Mouse (Mus musculus): ENCODE results near the gene Arl6ip6. TPM values are rescaled to one million over a fixed set of nuclear protein-coding genes. Genes with fewer than 3 reads are reported as not detected.

Arl6ip6 gene
- polyA plus RNA-seq (2014; fragmentation: Nextera tagmentation; extraction: Ambion mirVana): 48.0 and 52.3 TPM in 2 replicates

GRCm38 (mm10) chr2:53191523-53192220 is at the start of gene Arl6ip6:
Gene Arl6ip6 (plus strand): TSS chr2:53191726.
- under 1% methylated on average over 80 of the region's 82 CpGs for WGBS
- Histone ChIP-seq H3K9ac (ENCODE audit: low read depth, low read length) (peak within 1 kb of the TSS; percentile 89), H3K4me1 (replicated peaks; ENCODE audit: control insufficient read depth, insufficient read depth, low read length) (peaks cover 8% of the 10 kb centered on the region), H3K27ac (ENCODE audit: low read depth, low read length) (peak within 1 kb of the TSS; percentile 93), H3K4me3 (ENCODE audit: low read depth, low read length) (peak within 1 kb of the TSS; percentile 78), H3K27me3 (replicated peaks; ENCODE audit: control insufficient read depth, insufficient read depth, low read length) (no peaks in the 10 kb centered on the region), H3K9me3 (ENCODE audit: control insufficient read depth, low read length) (no peaks in the 10 kb centered on the region), H3K36me3 (ENCODE audit: control insufficient read depth, insufficient read depth, low read length) (peaks cover 15% of the 10 kb centered on the region), H3K4me2 (peak within 1 kb of the TSS; percentile 74)
- DNase-seq (ENCODE audit: low spot score): peak; percentile 99
- ATAC-seq (replicated peaks; ENCODE audit: low FRiP score): peak; percentile 85

- Histone ChIP-seq H3K4me2 (no peak overlapping the region), H3K4me3 (ENCODE audit: low read depth, low read length) (no peak overlapping the region), H3K9ac (ENCODE audit: low read depth, low read length) (no peak overlapping the region), H3K4me1 (replicated peaks; ENCODE audit: control insufficient read depth, insufficient read depth, low read length) (no peaks in the 10 kb centered on the region), H3K36me3 (ENCODE audit: control insufficient read depth, insufficient read depth, low read length) (peaks cover 18% of the 10 kb centered on the region; the same call in 1 of the 2 replicates), H3K27me3 (replicated peaks; ENCODE audit: control insufficient read depth, insufficient read depth, low read length) (no peaks in the 10 kb centered on the region), H3K9me3 (ENCODE audit: control insufficient read depth, low read length) (no peaks in the 10 kb centered on the region), H3K27ac (ENCODE audit: low read depth, low read length) (no peak overlapping the region)
- DNase-seq (ENCODE audit: low spot score): no peak
- ATAC-seq (replicated peaks; ENCODE audit: low FRiP score): no peak
Measured at GRCm38 (mm10) chr2:53146852-53147251, 44.7 kb upstream of the Arl6ip6 start.

- H3K9me3 ChIP-seq (ENCODE audit: control insufficient read depth, low read length): no peaks in the 10 kb centered on the region
- H3K4me3 ChIP-seq (ENCODE audit: low read depth, low read length): no peak overlapping the region
- no peak overlapping the region for H3K9ac ChIP-seq (ENCODE audit: low read depth, low read length)
- peaks cover 9% of the 10 kb centered on the region for H3K36me3 ChIP-seq (ENCODE audit: control insufficient read depth, insufficient read depth, low read length)
- DNase-seq (ENCODE audit: low spot score): no peak
- H3K4me2 ChIP-seq: no peak overlapping the region
- H3K27me3 ChIP-seq (replicated peaks; ENCODE audit: control insufficient read depth, insufficient read depth, low read length): no peaks in the 10 kb centered on the region
- ATAC-seq (replicated peaks; ENCODE audit: low FRiP score): no peak
- no peak overlapping the region for H3K27ac ChIP-seq (ENCODE audit: low read depth, low read length)
- no peaks in the 10 kb centered on the region for H3K4me1 ChIP-seq (replicated peaks; ENCODE audit: control insufficient read depth, insufficient read depth, low read length)
Measured at GRCm38 (mm10) chr2:53173966-53174365, 17.6 kb upstream of the Arl6ip6 start.

GRCm38 (mm10) chr2:53178966-53179365 is 12.6 kb upstream of the Arl6ip6 start:
- no peak for ATAC-seq (replicated peaks; ENCODE audit: low FRiP score)
- Histone ChIP-seq H3K4me1 (replicated peaks; ENCODE audit: control insufficient read depth, insufficient read depth, low read length) (no peaks in the 10 kb centered on the region; the same call in 1 of the 2 replicates), H3K27me3 (replicated peaks; ENCODE audit: control insufficient read depth, insufficient read depth, low read length) (no peaks in the 10 kb centered on the region), H3K4me2 (no peak overlapping the region), H3K9me3 (ENCODE audit: control insufficient read depth, low read length) (no peaks in the 10 kb centered on the region), H3K36me3 (ENCODE audit: control insufficient read depth, insufficient read depth, low read length) (peaks cover 5% of the 10 kb centered on the region), H3K27ac (ENCODE audit: low read depth, low read length) (no peak overlapping the region), H3K9ac (ENCODE audit: low read depth, low read length) (no peak overlapping the region), H3K4me3 (ENCODE audit: low read depth, low read length) (no peak overlapping the region)
- DNase-seq (ENCODE audit: low spot score): no peak
- 89% methylated on average over 3 of the region's 3 CpGs for WGBS

GRCm38 (mm10) chr2:53179876-53180275 is 11.7 kb upstream of the Arl6ip6 start:
- no peak overlapping the region for H3K27ac ChIP-seq (ENCODE audit: low read depth, low read length)
- H3K4me1 ChIP-seq (replicated peaks; ENCODE audit: control insufficient read depth, insufficient read depth, low read length): no peaks in the 10 kb centered on the region; the same call in 1 of the 2 replicates
- DNase-seq (ENCODE audit: low spot score) (no peak), ATAC-seq (replicated peaks; ENCODE audit: low FRiP score) (no peak)
- no peaks in the 10 kb centered on the region for H3K9me3 ChIP-seq (ENCODE audit: control insufficient read depth, low read length)
- no peak overlapping the region for H3K4me2 ChIP-seq
- H3K4me3 ChIP-seq (ENCODE audit: low read depth, low read length): no peak overlapping the region
- no peak overlapping the region for H3K9ac ChIP-seq (ENCODE audit: low read depth, low read length)
- peaks cover 3% of the 10 kb centered on the region; the same call in 1 of the 2 replicates for H3K36me3 ChIP-seq (ENCODE audit: control insufficient read depth, insufficient read depth, low read length)
- H3K27me3 ChIP-seq (replicated peaks; ENCODE audit: control insufficient read depth, insufficient read depth, low read length): no peaks in the 10 kb centered on the region

GRCm38 (mm10) chr2:53189811-53190210 is 1.7 kb upstream of the Arl6ip6 start:
- Histone ChIP-seq H3K27me3 (replicated peaks; ENCODE audit: control insufficient read depth, insufficient read depth, low read length) (no peaks in the 10 kb centered on the region), H3K4me1 (replicated peaks; ENCODE audit: control insufficient read depth, insufficient read depth, low read length) (peaks cover 8% of the 10 kb centered on the region), H3K4me2 (peak overlapping the region; percentile 74), H3K27ac (ENCODE audit: low read depth, low read length) (no peak overlapping the region), H3K36me3 (ENCODE audit: control insufficient read depth, insufficient read depth, low read length) (peaks cover 3% of the 10 kb centered on the region; the same call in 1 of the 2 replicates), H3K4me3 (ENCODE audit: low read depth, low read length) (peak overlapping the region; percentile 78), H3K9ac (ENCODE audit: low read depth, low read length) (peak overlapping the region; percentile 49; the same call in 1 of the 2 replicates), H3K9me3 (ENCODE audit: control insufficient read depth, low read length) (no peaks in the 10 kb centered on the region)
- 70% methylated on average over 3 of the region's 3 CpGs for WGBS
- no peak for ATAC-seq (replicated peaks; ENCODE audit: low FRiP score)
- DNase-seq (ENCODE audit: low spot score): no peak

GRCm38 (mm10) chr2:53190684-53191511 is 628 bp upstream of the Arl6ip6 start, which contains the start of gene Prpf40a:
Gene Prpf40a (minus strand): TSS chr2:53191284.
- under 1% methylated on average over 53 of the region's 53 CpGs for WGBS
- no peaks in the 10 kb centered on the region for H3K9me3 ChIP-seq (ENCODE audit: control insufficient read depth, low read length)
- peak; percentile 100 for DNase-seq (ENCODE audit: low spot score)
- peak within 1 kb of the TSS; percentile 74 for H3K4me2 ChIP-seq
- no peaks in the 10 kb centered on the region for H3K27me3 ChIP-seq (replicated peaks; ENCODE audit: control insufficient read depth, insufficient read depth, low read length)
- H3K4me3 ChIP-seq (ENCODE audit: low read depth, low read length): peak within 1 kb of the TSS; percentile 78
- H3K36me3 ChIP-seq (ENCODE audit: control insufficient read depth, insufficient read depth, low read length): peaks cover 12% of the 10 kb centered on the region
- peak within 1 kb of the TSS; percentile 93 for H3K27ac ChIP-seq (ENCODE audit: low read depth, low read length)
- ATAC-seq (replicated peaks; ENCODE audit: low FRiP score): peak; percentile 94
- peaks cover 8% of the 10 kb centered on the region for H3K4me1 ChIP-seq (replicated peaks; ENCODE audit: control insufficient read depth, insufficient read depth, low read length)
- peak within 1 kb of the TSS; percentile 89 for H3K9ac ChIP-seq (ENCODE audit: low read depth, low read length)

GRCm38 (mm10) chr2:53192386-53192785 is 860 bp downstream of the Arl6ip6 start:
- peak; percentile 1; the same call in 1 of the 2 replicates for ATAC-seq (replicated peaks; ENCODE audit: low FRiP score)
- Histone ChIP-seq H3K4me2 (peak overlapping the region; percentile 63), H3K4me1 (replicated peaks; ENCODE audit: control insufficient read depth, insufficient read depth, low read length) (peaks cover 8% of the 10 kb centered on the region), H3K27me3 (replicated peaks; ENCODE audit: control insufficient read depth, insufficient read depth, low read length) (no peaks in the 10 kb centered on the region), H3K9me3 (ENCODE audit: control insufficient read depth, low read length) (no peaks in the 10 kb centered on the region), H3K36me3 (ENCODE audit: control insufficient read depth, insufficient read depth, low read length) (peaks cover 15% of the 10 kb centered on the region), H3K4me3 (ENCODE audit: low read depth, low read length) (peak overlapping the region; percentile 78), H3K9ac (ENCODE audit: low read depth, low read length) (peak overlapping the region; percentile 87), H3K27ac (ENCODE audit: low read depth, low read length) (peak overlapping the region; percentile 93)
- under 1% methylated on average over 20 of the region's 20 CpGs for WGBS
- DNase-seq (ENCODE audit: low spot score): no peak
